Mouse (Mus musculus) spleen, adult 12 weeks (tissue): ENCODE measurements around the gene Pqlc3.
"Not testable (repeated sequence)": the region's sequence is repeated elsewhere in the genome, so short reads cannot be mapped to it uniquely, and the experiment has no call there.

ENCODE experiments used
- DNase-seq: peaks from one replicate; pipeline ENCODE4 v3.0.0; 2022; ENCODE audit warnings: low spot score

Pqlc3 gene

GRCm38 (mm10) chr12:16999739-17000497, at the start of gene Pqlc3:
Gene Pqlc3 (minus strand): TSS chr12:17000408.
- DNase-seq: peak; percentile 85

GRCm38 (mm10) chr12:17049796-17050195, 49.6 kb upstream of the Pqlc3 start:
- no peak for DNase-seq

- no peak for DNase-seq
Observed at GRCm38 (mm10) chr12:17048979-17049612, 48.9 kb upstream of the Pqlc3 start.

GRCm38 (mm10) chr12:17043311-17043710, 43.1 kb upstream of the Pqlc3 start:
- DNase-seq: no peak

- DNase-seq: no peak
Observed at GRCm38 (mm10) chr12:17040567-17040966, 40.4 kb upstream of the Pqlc3 start.

- DNase-seq: no peak
Observed at GRCm38 (mm10) chr12:17039415-17039814, 39.2 kb upstream of the Pqlc3 start.

- no peak for DNase-seq
Observed at GRCm38 (mm10) chr12:17038246-17038645, 38.0 kb upstream of the Pqlc3 start.

GRCm38 (mm10) chr12:17037053-17037610, 36.9 kb upstream of the Pqlc3 start:
- no peak for DNase-seq

- no peak for DNase-seq
Observed at GRCm38 (mm10) chr12:17036532-17036931, 36.3 kb upstream of the Pqlc3 start.

- DNase-seq: peak; percentile 27
Observed at GRCm38 (mm10) chr12:17035128-17035527, 34.9 kb upstream of the Pqlc3 start.

GRCm38 (mm10) chr12:17034671-17035070, 34.5 kb upstream of the Pqlc3 start:
- no peak for DNase-seq

- DNase-seq: no peak
Observed at GRCm38 (mm10) chr12:17033464-17033841, 33.2 kb upstream of the Pqlc3 start.

GRCm38 (mm10) chr12:17032694-17033463, 32.7 kb upstream of the Pqlc3 start:
- peak; percentile 31 for DNase-seq

- no peak for DNase-seq
Observed at GRCm38 (mm10) chr12:17024554-17025110, 24.4 kb upstream of the Pqlc3 start.

- no peak for DNase-seq
Observed at GRCm38 (mm10) chr12:17022145-17022544, 21.9 kb upstream of the Pqlc3 start.

GRCm38 (mm10) chr12:17021125-17021524, 20.9 kb upstream of the Pqlc3 start:
- DNase-seq: not testable (repeated sequence)

GRCm38 (mm10) chr12:17018468-17018867, 18.3 kb upstream of the Pqlc3 start:
- DNase-seq: no peak

- no peak for DNase-seq
Observed at GRCm38 (mm10) chr12:17015711-17016110, 15.5 kb upstream of the Pqlc3 start.

GRCm38 (mm10) chr12:17012067-17012899, 12.1 kb upstream of the Pqlc3 start:
- no peak for DNase-seq

- peak; percentile 71 for DNase-seq
Observed at GRCm38 (mm10) chr12:17011100-17011870, 11.1 kb upstream of the Pqlc3 start, which contains the start of gene 2410004P03Rik. Gene 2410004P03Rik (minus strand): TSS chr12:17011727.
